Mouse (Mus musculus) neural tube, embryonic 14.5 days (tissue): ENCODE measurements around the gene Asprv1. TPM values are rescaled to one million over a fixed set of nuclear protein-coding genes. Genes with fewer than 3 reads are reported as not detected.
A peak's percentile ranks its signal among the peaks of the same experiment; 100 is the strongest.

ENCODE experiments used
- ATAC-seq: fragments of 200-750 bp; cut with Nextera tagmentation; 2 replicates; pipeline ENCODE4 v1.8.0; 2017; ENCODE audit warnings: low read depth, mild to moderate bottlenecking, moderate TSS enrichment, moderate library complexity
- H3K27ac ChIP-seq: fragments of 300-500 bp; sonication (generic); 2 replicates; pipeline ENCODE4 v1.5.1; 2014; ENCODE audit warnings: low read depth, mild to moderate bottlenecking, control low read depth, low read length, moderate library complexity, mixed read lengths
- H3K27me3 ChIP-seq: fragments of 300-500 bp; sonication (generic); 2 replicates; pipeline ENCODE4 v1.6.1; 2014; ENCODE audit warnings: low read length; ENCODE audit not compliant: control insufficient read depth, insufficient read depth
- H3K36me3 ChIP-seq: fragments of 300-500 bp; sonication (generic); 2 replicates; pipeline ENCODE4 v1.6.1; 2014; ENCODE audit warnings: low read length, mixed read lengths; ENCODE audit not compliant: control insufficient read depth, insufficient read depth
- H3K4me1 ChIP-seq: fragments of 300-500 bp; sonication (generic); 2 replicates; pipeline ENCODE4 v1.6.1; 2014; ENCODE audit warnings: low read length; ENCODE audit not compliant: control insufficient read depth, insufficient read depth
- H3K4me2 ChIP-seq: fragments of 300-500 bp; sonication (generic); 2 replicates; pipeline ENCODE4 v1.6.1; 2014; ENCODE audit warnings: mild to moderate bottlenecking, low read depth, low read length, control low read depth
- H3K4me3 ChIP-seq: fragments of 300-500 bp; sonication (generic); 2 replicates; pipeline ENCODE4 v1.5.1; 2014; ENCODE audit warnings: low read depth, low read length, control low read depth, mixed read lengths
- H3K9ac ChIP-seq: fragments of 300-500 bp; sonication (generic); replicated peaks from 2 replicates; pipeline ENCODE4 v1.6.1; 2014; ENCODE audit warnings: low read depth, mild to moderate bottlenecking, control low read depth, low read length, mixed read lengths
- H3K9me3 ChIP-seq: fragments of 300-500 bp; sonication (generic); 2 replicates; pipeline ENCODE4 v1.6.1; 2016; ENCODE audit warnings: low read length; ENCODE audit not compliant: control insufficient read depth
- WGBS: fragments of 180-500 bp; shearing (Covaris S2); extraction: QIAGEN DNeasy Blood & Tissue Kit; methylation state at CpG from one replicate; pipeline ENCODE4 v1.1.7; 2014; 5-methylcytosine and 5-hydroxymethylcytosine counted together
- polyA plus RNA-seq: library from polyadenylated mRNA; unstranded; fragments of >200 nt; fragmentation: Nextera tagmentation; extraction: Ambion mirVana; gene quantifications from 2 replicates; pipeline ENCODE4 v1.2.1, GENCODE M21; 2014

Asprv1 gene
- polyA plus RNA-seq, 1 experiment from 2014 or later: 0.82 TPM

DNA sequence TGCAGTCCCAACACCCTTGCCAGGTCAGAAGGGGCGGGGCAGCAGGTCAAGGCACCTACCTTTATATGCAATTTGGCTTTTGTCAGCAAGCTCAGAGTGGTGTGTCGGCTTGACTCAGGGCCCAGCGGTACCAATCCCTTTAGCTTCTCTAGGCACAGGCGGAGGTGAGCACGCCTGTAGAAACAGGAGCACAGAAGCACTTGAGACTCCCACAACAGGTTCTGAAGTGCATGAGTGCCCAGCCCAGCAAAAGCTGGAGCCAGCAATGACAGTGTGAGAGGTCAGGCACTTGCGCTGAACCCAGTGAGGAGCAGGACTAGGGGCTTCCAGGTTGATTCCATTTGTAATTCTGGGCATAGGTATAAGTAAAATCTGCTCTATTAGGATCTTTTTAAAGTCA is 25.1 kb downstream of the Asprv1 start:
- H3K36me3 ChIP-seq: peaks cover 56% of the 10 kb centered on the region
- H3K27me3 ChIP-seq: no peaks in the 10 kb centered on the region
- 92% methylated on average over 6 of the region's 6 CpGs for WGBS
- no peak overlapping the region for H3K4me2 ChIP-seq
- no peak for ATAC-seq
- no peak overlapping the region for H3K27ac ChIP-seq
- no peak overlapping the region for H3K9ac ChIP-seq
- H3K4me1 ChIP-seq: no peaks in the 10 kb centered on the region
- no peaks in the 10 kb centered on the region for H3K9me3 ChIP-seq
- no peak overlapping the region for H3K4me3 ChIP-seq

GRCm38 (mm10) chr6:86654270-86654916 is 26.4 kb downstream of the Asprv1 start:
- no peak for ATAC-seq
- WGBS: 75% methylated on average over 9 of the region's 9 CpGs
- H3K27ac ChIP-seq: no peak overlapping the region

GRCm38 (mm10) chr6:86658501-86658900 is 30.5 kb downstream of the Asprv1 start:
- no peaks in the 10 kb centered on the region for H3K4me1 ChIP-seq
- H3K27me3 ChIP-seq: no peaks in the 10 kb centered on the region
- no peak overlapping the region for H3K4me3 ChIP-seq
- H3K4me2 ChIP-seq: no peak overlapping the region
- no peak overlapping the region for H3K9ac ChIP-seq
- peaks cover 63% of the 10 kb centered on the region for H3K36me3 ChIP-seq
- 83% methylated on average over 3 of the region's 3 CpGs for whole genome bisulfite sequencing
- no peak overlapping the region for H3K27ac ChIP-seq
- no peaks in the 10 kb centered on the region for H3K9me3 ChIP-seq
- ATAC-seq: no peak

More at GRCm38 (mm10) chr6:86654270-86654916, 26.4 kb downstream of the Asprv1 start:
- no peak overlapping the region for H3K9ac ChIP-seq
- H3K4me1 ChIP-seq: no peaks in the 10 kb centered on the region
- no peaks in the 10 kb centered on the region for H3K27me3 ChIP-seq
- no peak overlapping the region for H3K4me2 ChIP-seq
- peaks cover 57% of the 10 kb centered on the region for H3K36me3 ChIP-seq
- no peaks in the 10 kb centered on the region for H3K9me3 ChIP-seq
- H3K4me3 ChIP-seq: no peak overlapping the region

GRCm38 (mm10) chr6:86660161-86660877 is 32.4 kb downstream of the Asprv1 start:
- Histone ChIP-seq H3K36me3 (peaks cover 66% of the 10 kb centered on the region), H3K9me3 (no peaks in the 10 kb centered on the region), H3K4me2 (no peak overlapping the region), H3K4me3 (no peak overlapping the region), H3K4me1 (no peaks in the 10 kb centered on the region), H3K9ac (no peak overlapping the region), H3K27me3 (no peaks in the 10 kb centered on the region), H3K27ac (no peak overlapping the region)
- no peak for ATAC-seq
- WGBS: 78% methylated on average over 9 of the region's 9 CpGs

DNA sequence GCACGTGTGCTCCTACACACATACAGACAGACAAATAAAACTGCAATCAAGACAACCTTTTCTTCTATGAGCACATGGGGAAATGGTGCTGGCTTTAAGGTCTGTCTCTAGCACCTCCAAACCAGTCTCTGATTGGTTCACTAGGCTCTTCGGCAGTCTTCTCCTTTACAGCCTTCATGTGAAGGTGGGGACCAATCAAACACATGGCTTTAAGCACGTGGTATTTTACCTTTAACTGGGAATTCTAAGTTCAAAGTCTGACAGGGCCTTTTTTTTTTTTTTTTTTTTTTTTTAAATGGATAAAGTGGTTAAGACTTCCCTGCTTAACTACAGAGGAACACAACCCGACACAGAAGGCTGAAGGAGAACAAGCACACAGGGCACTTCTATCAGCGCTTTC is 37.1 kb downstream of the Asprv1 start:
- H3K4me3 ChIP-seq: no peak overlapping the region
- 82% methylated on average over 5 of the region's 5 CpGs for WGBS
- no peak overlapping the region for H3K27ac ChIP-seq
- no peak for ATAC-seq
- H3K9ac ChIP-seq: no peak overlapping the region
- no peak overlapping the region for H3K4me2 ChIP-seq
- H3K9me3 ChIP-seq: no peaks in the 10 kb centered on the region
- peaks cover 18% of the 10 kb centered on the region for H3K4me1 ChIP-seq
- H3K36me3 ChIP-seq: peaks cover 38% of the 10 kb centered on the region
- H3K27me3 ChIP-seq: no peaks in the 10 kb centered on the region

GRCm38 (mm10) chr6:86665560-86666307 is 37.8 kb downstream of the Asprv1 start:
- Histone ChIP-seq H3K27ac (no peak overlapping the region), H3K4me1 (peaks cover 18% of the 10 kb centered on the region), H3K4me3 (no peak overlapping the region), H3K27me3 (no peaks in the 10 kb centered on the region), H3K9ac (no peak overlapping the region), H3K9me3 (no peaks in the 10 kb centered on the region), H3K4me2 (no peak overlapping the region), H3K36me3 (peaks cover 33% of the 10 kb centered on the region)
- WGBS: 87% methylated on average over 17 of the region's 17 CpGs
- ATAC-seq: no peak

DNA sequence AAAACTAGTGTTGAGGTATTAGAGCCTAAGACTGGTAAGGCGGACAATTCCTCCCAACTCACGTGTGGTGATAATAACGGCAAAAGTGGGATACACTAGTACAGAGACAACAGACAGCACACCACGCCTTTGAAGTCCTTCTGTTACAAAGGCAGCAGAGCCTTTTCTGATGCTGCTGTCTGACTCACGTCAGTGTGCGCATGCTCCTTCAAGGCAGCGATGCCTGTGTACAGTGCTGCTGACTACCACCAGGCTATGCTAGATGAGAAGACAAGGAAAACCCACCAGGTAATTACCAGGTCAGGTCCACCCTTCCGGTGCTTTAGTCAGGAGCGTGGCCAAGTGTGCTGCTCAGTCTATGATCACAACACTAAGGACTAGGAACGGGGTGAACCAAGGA is 39.1 kb downstream of the Asprv1 start:
- Histone ChIP-seq H3K36me3 (peaks cover 20% of the 10 kb centered on the region; the same call in 1 of the 2 replicates), H3K27me3 (no peaks in the 10 kb centered on the region), H3K4me1 (peaks cover 18% of the 10 kb centered on the region), H3K4me2 (peak overlapping the region; percentile 89; the same call in 1 of the 2 replicates), H3K27ac (no peak overlapping the region), H3K9me3 (no peaks in the 10 kb centered on the region), H3K9ac (0 out of 2 replicates have a peak overlapping the region, but pooled peaks have one; percentile 11), H3K4me3 (no peak overlapping the region)
- WGBS: 95% methylated on average over 10 of the region's 10 CpGs
- no peak for ATAC-seq

GRCm38 (mm10) chr6:86668580-86669239 is 40.7 kb downstream of the Asprv1 start, which contains the start of gene Mxd1:
Gene Mxd1, minus strand, starts transcription at chr6:86669161.
- WGBS: under 1% methylated on average over 52 of the region's 76 CpGs
- peak within 1 kb of the TSS; percentile 81 for H3K9ac ChIP-seq
- peak within 1 kb of the TSS; percentile 89 for H3K4me2 ChIP-seq
- no peaks in the 10 kb centered on the region for H3K9me3 ChIP-seq
- peak; percentile 10; the same call in 1 of the 2 replicates for ATAC-seq
- peak within 1 kb of the TSS; percentile 84 for H3K4me3 ChIP-seq
- no peaks in the 10 kb centered on the region for H3K27me3 ChIP-seq
- H3K36me3 ChIP-seq: peaks cover 13% of the 10 kb centered on the region
- peaks cover 18% of the 10 kb centered on the region for H3K4me1 ChIP-seq
- peak within 1 kb of the TSS; percentile 76 for H3K27ac ChIP-seq
